8 mouse cellular contexts compared by ENCODE assay signal in genomic region chr9:101404441-101405081, GRCm38 (mm10).
A peak's percentile ranks its signal among the peaks of the same experiment; 100 is the strongest.
DNase-seq lines count a peak whose midpoint lies in the region; ATAC-seq and TF ChIP-seq lines count a peak whose summit lies in the region.

No protein-coding gene starts in this region.

- no peak overlapping the region for H3K4me3 ChIP-seq in heart, embryonic 10.5 days
- H3K4me3 ChIP-seq in lung, postnatal 0 days (ENCODE audit: low read depth, low read length) = no peak overlapping the region

- WGBS in heart, embryonic 10.5 days = 50% methylated on average over 13 of the region's 13 CpGs
- 40% methylated on average over 13 of the region's 13 CpGs for WGBS in lung, postnatal 0 days

- no peak overlapping the region for H3K27ac ChIP-seq in heart, embryonic 10.5 days
- H3K27ac ChIP-seq in lung, postnatal 0 days (ENCODE audit: low read length) = no peak overlapping the region

- H3K27me3 ChIP-seq in heart, embryonic 10.5 days (ENCODE audit: insufficient read depth, poor library complexity, severe bottlenecking) = no peaks in the 10 kb centered on the region
- H3K27me3 ChIP-seq in lung, postnatal 0 days (replicated peaks; ENCODE audit: insufficient read depth, low read length) = no peaks in the 10 kb centered on the region

- H3K36me3 ChIP-seq in heart, embryonic 10.5 days = no peaks in the 10 kb centered on the region
- no peaks in the 10 kb centered on the region for H3K36me3 ChIP-seq in lung, postnatal 0 days (ENCODE audit: insufficient read depth, low read length)

- intact Hi-C loops in left cerebral cortex, postnatal 25 days (cut with DNase I) = no loop called here

- no peak for TF ChIP-seq EP300 in lung, postnatal 0 days (IDR thresholded peaks at IDR 0.05)

- peaks cover 17% of the 10 kb centered on the region; the same call in 1 of the 2 replicates for H3K4me1 ChIP-seq in heart, embryonic 10.5 days
- H3K4me1 ChIP-seq in lung, postnatal 0 days (ENCODE audit: insufficient read depth, low read depth, low read length) = no peaks in the 10 kb centered on the region

- ATAC-seq in monocyte, adult 5-6 weeks (replicated peaks; ENCODE audit: insufficient number of reproducible peaks, low FRiP score, low TSS enrichment, poor library complexity, severe bottlenecking) = no peak
- ATAC-seq in lung, postnatal 0 days = no peak

- no peak for TF ChIP-seq CTCF in lung, postnatal 0 days (IDR thresholded peaks at IDR 0.05)

- DNase-seq in heart, adult 11 months = peak; percentile 87
- no peak for DNase-seq in heart, embryonic 10.5 days (ENCODE audit: low spot score)
- DNase-seq in adipocyte (ENCODE audit: low spot score) = peak; percentile 4
- peak; percentile 53 to 56 for DNase-seq in cerebellum, postnatal 25 days
- DNase-seq in left cerebral cortex, postnatal 25 days (ENCODE audit: low spot score in 2 of 2) = peak; percentile 21 to 39
- DNase-seq in lung, postnatal 0 days (ENCODE audit: low spot score) = no peak
- no peak for DNase-seq in thymus, postnatal 4 days

- H3K9ac ChIP-seq in lung, postnatal 0 days (replicated peaks; ENCODE audit: low read depth) = no peak overlapping the region

- no peak overlapping the region for H3K4me2 ChIP-seq in lung, postnatal 0 days (replicated peaks; ENCODE audit: low read depth, low read length)

- no peaks in the 10 kb centered on the region for H3K9me3 ChIP-seq in heart, embryonic 10.5 days
- no peaks in the 10 kb centered on the region for H3K9me3 ChIP-seq in lung, postnatal 0 days (ENCODE audit: low read length)

Comparison
In these comparisons a context has a peak if more than half of its experiments do, and no peak if none do; other contexts are left out.
1. DNase-seq: peak in heart, adult 11 months (single experiment), adipocyte (single experiment), cerebellum, postnatal 25 days (2 of 2) and left cerebral cortex, postnatal 25 days (2 of 2); none in heart, embryonic 10.5 days (single experiment), lung, postnatal 0 days (single experiment) and thymus, postnatal 4 days (single experiment).